Mouse (Mus musculus): ENCODE results near the gene Il17re.

Gene Il17re

GRCm38 (mm10) chr6:113443091-113443490, 15.2 kb upstream of the Il17re start:
- DNase-seq (ENCODE audit: low spot score), result no peak

- no peak for DNase-seq (ENCODE audit: low spot score)
These were observed 13.9 kb upstream of the Il17re start for GRCm38 (mm10) chr6:113444207-113444965.

GRCm38 (mm10) chr6:113447639-113448038, 10.6 kb upstream of the Il17re start:
- no peak for DNase-seq (ENCODE audit: low spot score)

- DNase-seq (ENCODE audit: low spot score), result no peak
These were observed 6.4 kb upstream of the Il17re start for GRCm38 (mm10) chr6:113451839-113452238.

GRCm38 (mm10) chr6:113455007-113455406, 3.3 kb upstream of the Il17re start:
- no peak for DNase-seq (ENCODE audit: low spot score)

GRCm38 (mm10) chr6:113458635-113459034, 351 bp downstream of the Il17re start:
- peak; percentile 85 for DNase-seq (ENCODE audit: low spot score)

- DNase-seq (ENCODE audit: low spot score), result no peak
These were observed 5.8 kb downstream of the Il17re start for GRCm38 (mm10) chr6:113464040-113464439.

GRCm38 (mm10) chr6:113465602-113466001, 7.3 kb downstream of the Il17re start:
- DNase-seq (ENCODE audit: low spot score), result no peak

- no peak for DNase-seq (ENCODE audit: low spot score)
These were observed 10.2 kb downstream of the Il17re start for GRCm38 (mm10) chr6:113468512-113468911.

- peak; percentile 78 for DNase-seq (ENCODE audit: low spot score)
These were observed 10.7 kb downstream of the Il17re start for GRCm38 (mm10) chr6:113469021-113469420.

GRCm38 (mm10) chr6:113469432-113469831, 11.1 kb downstream of the Il17re start:
- peak; percentile 84 for DNase-seq (ENCODE audit: low spot score)

GRCm38 (mm10) chr6:113471297-113471936, 13.1 kb downstream of the Il17re start, which contains the start of gene Il17rc:
Gene Il17rc, plus strand, starts transcription at chr6:113471427.
- DNase-seq (ENCODE audit: low spot score), result peak; percentile 77

- peak; percentile 65 for DNase-seq (ENCODE audit: low spot score)
These were observed 13.8 kb downstream of the Il17re start for GRCm38 (mm10) chr6:113472061-113472460.

- DNase-seq (ENCODE audit: low spot score), result no peak
These were observed 15.0 kb downstream of the Il17re start for GRCm38 (mm10) chr6:113473246-113473645.

- DNase-seq (ENCODE audit: low spot score), result no peak
These were observed 15.4 kb downstream of the Il17re start for GRCm38 (mm10) chr6:113473715-113474114.

- DNase-seq (ENCODE audit: low spot score), result no peak
These were observed 19.1 kb downstream of the Il17re start for GRCm38 (mm10) chr6:113477353-113477752.

- no peak for DNase-seq (ENCODE audit: low spot score)
These were observed 20.6 kb downstream of the Il17re start for GRCm38 (mm10) chr6:113478906-113479305.

- peak; percentile 86 for DNase-seq (ENCODE audit: low spot score)
These were observed 22.5 kb downstream of the Il17re start for GRCm38 (mm10) chr6:113480555-113481373.

- no peak for DNase-seq (ENCODE audit: low spot score)
These were observed 24.3 kb downstream of the Il17re start for GRCm38 (mm10) chr6:113482477-113483099.

GRCm38 (mm10) chr6:113483100-113483615, 24.9 kb downstream of the Il17re start, which contains the start of gene Creld1:
Gene Creld1, plus strand, starts transcription at chr6:113483297.
- peak; percentile 96 for DNase-seq (ENCODE audit: low spot score)

- no peak for DNase-seq (ENCODE audit: low spot score)
These were observed 25.4 kb downstream of the Il17re start for GRCm38 (mm10) chr6:113483729-113484128.

GRCm38 (mm10) chr6:113487125-113487576, 28.9 kb downstream of the Il17re start:
- peak; percentile 62 for DNase-seq (ENCODE audit: low spot score)

Data from urinary bladder, postnatal 14 days (tissue).